Mouse (Mus musculus) midbrain, postnatal 0 days (tissue): ENCODE measurements around the gene Irf2bpl. TPM values are rescaled to one million over a fixed set of nuclear protein-coding genes. Genes with fewer than 3 reads are reported as not detected.
A peak's percentile ranks its signal among the peaks of the same experiment; 100 is the strongest.

Experiments
- ATAC-seq: fragments of 200-750 bp; cut with Nextera tagmentation; 2 replicates; pipeline ENCODE4 v1.8.0; 2017; ENCODE audit warnings: moderate number of reproducible peaks, mild to moderate bottlenecking, moderate TSS enrichment, moderate library complexity; ENCODE audit not compliant: low FRiP score
- DNase-seq: peaks from one replicate; pipeline ENCODE4 v3.0.0-alpha.2; 2015; ENCODE audit warnings: low spot score
- H3K27ac ChIP-seq: fragments of 300-500 bp; sonication (generic); 2 replicates; pipeline ENCODE4 v1.5.1; 2014; ENCODE audit warnings: low read depth, mild to moderate bottlenecking, low read length, mixed read lengths
- H3K27me3 ChIP-seq: fragments of 300-500 bp; sonication (generic); 2 replicates; pipeline ENCODE4 v1.6.1; 2014; ENCODE audit warnings: low read length, control low read depth, mixed read lengths; ENCODE audit not compliant: insufficient read depth
- H3K36me3 ChIP-seq: fragments of 300-500 bp; sonication (generic); 2 replicates; pipeline ENCODE4 v1.6.1; 2014; ENCODE audit warnings: low read length, control low read depth, mixed read lengths; ENCODE audit not compliant: insufficient read depth
- H3K4me1 ChIP-seq: fragments of 300-500 bp; sonication (generic); 2 replicates; pipeline ENCODE4 v1.6.1; 2014; ENCODE audit warnings: mild to moderate bottlenecking, control low read depth, antibody characterized with exemption, low read length, mixed read lengths; ENCODE audit not compliant: insufficient read depth
- H3K4me2 ChIP-seq: fragments of 300-500 bp; sonication (generic); 2 replicates; pipeline ENCODE4 v1.6.1; 2014; ENCODE audit warnings: low read depth, mild to moderate bottlenecking, low read length, mixed read lengths; ENCODE audit not compliant: poor library complexity, severe bottlenecking
- H3K4me3 ChIP-seq: fragments of 300-500 bp; sonication (generic); 2 replicates; pipeline ENCODE4 v1.5.1; 2014; ENCODE audit warnings: low read depth, mild to moderate bottlenecking, low read length, moderate library complexity
- H3K9ac ChIP-seq: fragments of 300-500 bp; sonication (generic); replicated peaks from 2 replicates; pipeline ENCODE4 v1.6.1; 2014; ENCODE audit warnings: mild to moderate bottlenecking, low read length, moderate library complexity, mixed read lengths; ENCODE audit not compliant: poor library complexity, severe bottlenecking
- H3K9me3 ChIP-seq: fragments of 300-500 bp; sonication (generic); 2 replicates; pipeline ENCODE4 v1.6.1; 2016; ENCODE audit warnings: low read length, control low read depth
- CTCF ChIP-seq: IDR thresholded peaks from 2 replicates; pipeline ENCODE4 v1.5.1; 2016; ENCODE audit warnings: antibody characterized with exemption, mild to moderate bottlenecking
- WGBS: fragments of 180-500 bp; shearing (Covaris S2); extraction: QIAGEN DNeasy Blood & Tissue Kit; methylation state at CpG from one replicate; pipeline ENCODE4 v1.1.7; 2014; 5-methylcytosine and 5-hydroxymethylcytosine counted together
- polyA plus RNA-seq: library from polyadenylated mRNA; unstranded; fragments of >200 nt; fragmentation: Nextera tagmentation; extraction: Ambion mirVana; gene quantifications from 2 replicates; pipeline ENCODE4 v1.2.1, GENCODE M21; 2015
- total RNA-seq: library from RNA; depleted of rRNA; stranded (reverse); fragments of >200 nt; gene quantifications from 2 replicates; pipeline ENCODE4 v1.2.3, GENCODE M21; 2014

Irf2bpl gene
- total and polyA plus RNA-seq, 2 experiments from 2014 or later, result 86.2 to 191 TPM

- Histone ChIP-seq H3K4me3 (no peak overlapping the region), H3K4me1 (peaks cover 25% of the 10 kb centered on the region; the same call in 1 of the 2 replicates), H3K36me3 (no peaks in the 10 kb centered on the region), H3K9ac (peak overlapping the region; percentile 14; the same call in 1 of the 2 replicates), H3K27me3 (no peaks in the 10 kb centered on the region), H3K27ac (peak overlapping the region; percentile 67; the same call in 1 of the 2 replicates), H3K9me3 (no peaks in the 10 kb centered on the region), H3K4me2 (peak overlapping the region; percentile 33)
- peak; percentile 59 for ATAC-seq
- DNase-seq, result peak; percentile 87
- TF ChIP-seq CTCF, result no peak
- WGBS, result 15% methylated on average over 11 of the region's 11 CpGs
Observed at GRCm38 (mm10) chr12:86855670-86856069, 28.9 kb downstream of the Irf2bpl start.

- Histone ChIP-seq H3K27me3 (no peaks in the 10 kb centered on the region), H3K9ac (no peak overlapping the region), H3K36me3 (no peaks in the 10 kb centered on the region), H3K27ac (no peak overlapping the region), H3K4me2 (no peak overlapping the region), H3K4me1 (peaks cover 15% of the 10 kb centered on the region; the same call in 1 of the 2 replicates), H3K4me3 (no peak overlapping the region), H3K9me3 (no peaks in the 10 kb centered on the region)
- WGBS, result 90% methylated on average over 1 of the region's 1 CpGs
- no peak for DNase-seq
- no peak for ATAC-seq
- TF ChIP-seq CTCF, result no peak
Observed at GRCm38 (mm10) chr12:86853516-86853915, 31.1 kb downstream of the Irf2bpl start.

DNA sequence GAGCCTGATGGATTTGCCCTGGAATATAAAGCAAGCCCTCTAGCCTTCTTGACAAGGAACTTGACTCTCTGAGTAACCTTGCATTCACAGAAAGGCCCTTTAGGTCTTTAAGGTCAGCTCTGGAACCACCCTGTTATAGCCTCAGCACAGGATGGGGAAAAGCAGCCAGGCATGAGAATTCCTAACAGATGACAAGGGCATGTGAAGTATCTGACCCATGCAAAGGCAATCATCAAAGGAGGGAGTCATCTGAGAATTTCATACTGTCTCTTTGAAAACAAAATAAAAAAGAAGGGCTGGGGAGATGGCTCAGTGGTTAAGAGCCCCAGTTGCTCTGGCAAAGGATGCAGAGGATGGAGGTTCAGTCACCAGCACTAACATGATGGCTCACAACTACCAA lies 33.3 kb downstream of the Irf2bpl start:
- no peak for TF ChIP-seq CTCF
- ATAC-seq, result no peak
- no peaks in the 10 kb centered on the region for H3K36me3 ChIP-seq
- H3K9ac ChIP-seq, result no peak overlapping the region
- H3K27me3 ChIP-seq, result no peaks in the 10 kb centered on the region
- H3K27ac ChIP-seq, result peak overlapping the region; percentile 89
- H3K4me1 ChIP-seq, result peaks cover 15% of the 10 kb centered on the region; the same call in 1 of the 2 replicates
- DNase-seq, result no peak
- no peak overlapping the region for H3K4me2 ChIP-seq
- H3K9me3 ChIP-seq, result no peaks in the 10 kb centered on the region
- H3K4me3 ChIP-seq, result no peak overlapping the region

DNA sequence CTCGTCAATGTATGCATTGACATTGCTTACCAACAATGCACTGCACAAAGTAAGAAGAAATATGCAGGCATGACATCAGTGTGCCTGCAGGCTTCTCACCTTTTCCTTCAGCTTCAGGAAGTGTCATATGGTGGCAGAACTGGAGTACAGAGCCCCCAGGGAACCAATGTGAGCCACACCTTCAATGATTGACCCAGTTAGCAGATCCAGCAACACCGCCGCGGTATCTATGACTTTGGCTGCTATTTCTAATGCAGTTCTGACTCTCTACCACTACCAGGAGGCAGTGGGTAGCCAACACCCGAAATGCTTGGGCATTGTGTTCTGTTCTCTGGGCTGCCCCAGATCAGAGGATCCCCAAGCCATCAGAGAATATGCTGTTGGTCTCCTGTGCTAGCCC lies 33.9 kb downstream of the Irf2bpl start:
- H3K9ac ChIP-seq, result 0 out of 2 replicates have a peak overlapping the region, but pooled peaks have one; percentile 19
- H3K27ac ChIP-seq, result peak overlapping the region; percentile 89
- WGBS, result 72% methylated on average over 5 of the region's 5 CpGs
- H3K36me3 ChIP-seq, result no peaks in the 10 kb centered on the region
- H3K9me3 ChIP-seq, result no peaks in the 10 kb centered on the region
- no peak overlapping the region; the same call in 1 of the 2 replicates for H3K4me2 ChIP-seq
- ATAC-seq, result peak; percentile 13; the same call in 1 of the 2 replicates
- no peaks in the 10 kb centered on the region for H3K27me3 ChIP-seq
- DNase-seq, result peak; percentile 69
- H3K4me3 ChIP-seq, result no peak overlapping the region
- peaks cover 12% of the 10 kb centered on the region; the same call in 1 of the 2 replicates for H3K4me1 ChIP-seq
- TF ChIP-seq CTCF, result peak; percentile 28

GRCm38 (mm10) chr12:86849945-86850626 lies 34.5 kb downstream of the Irf2bpl start:
- H3K9ac ChIP-seq, result peak overlapping the region; percentile 39
- no peaks in the 10 kb centered on the region for H3K27me3 ChIP-seq
- no peaks in the 10 kb centered on the region for H3K9me3 ChIP-seq
- ATAC-seq (peak; percentile 90), DNase-seq (peak; percentile 90)
- peaks cover 8% of the 10 kb centered on the region; the same call in 1 of the 2 replicates for H3K4me1 ChIP-seq
- no peak overlapping the region for H3K4me3 ChIP-seq
- no peak for TF ChIP-seq CTCF
- no peaks in the 10 kb centered on the region for H3K36me3 ChIP-seq
- peak overlapping the region; percentile 18 for H3K4me2 ChIP-seq
- H3K27ac ChIP-seq, result peak overlapping the region; percentile 89
- whole genome bisulfite sequencing, result 30% methylated on average over 10 of the region's 10 CpGs

DNA sequence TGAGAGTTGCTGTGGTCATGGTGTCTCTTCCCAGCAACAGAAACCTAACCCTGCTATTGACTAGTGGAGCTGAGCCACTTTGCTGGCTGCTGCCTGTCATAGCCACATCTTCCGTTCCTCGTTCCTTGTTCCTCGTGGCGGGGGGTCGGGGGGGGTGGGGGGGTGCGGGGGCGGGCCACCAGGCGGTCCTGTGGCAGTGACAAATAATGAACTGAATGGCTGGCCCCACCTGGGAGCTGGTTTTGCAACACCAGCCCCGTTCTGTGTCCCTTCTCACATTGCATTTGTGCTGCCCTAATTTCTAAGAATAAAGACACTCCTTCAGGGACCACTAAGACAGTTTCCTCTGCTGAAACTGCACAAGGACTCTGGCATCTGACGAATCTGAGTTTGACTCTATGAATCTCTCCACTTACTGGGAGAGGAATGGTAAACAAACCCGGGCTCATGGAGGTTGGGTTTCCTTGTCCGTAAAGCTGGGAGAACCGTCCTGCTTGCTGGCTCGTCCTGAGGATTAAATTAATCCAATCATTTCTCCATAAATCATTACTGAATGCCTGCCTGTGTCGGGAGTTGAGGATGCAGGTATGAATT lies 41.6 kb downstream of the Irf2bpl start:
- WGBS, result 19% methylated on average over 15 of the region's 15 CpGs
- ATAC-seq, result no peak
- H3K4me2 ChIP-seq, result no peak overlapping the region

More for the DNA sequence above, 41.6 kb downstream of the Irf2bpl start:
- 0 out of 2 replicates have a peak overlapping the region, but pooled peaks have one; percentile 13 for H3K9ac ChIP-seq
- no peaks in the 10 kb centered on the region for H3K4me1 ChIP-seq
- no peaks in the 10 kb centered on the region for H3K9me3 ChIP-seq
- H3K36me3 ChIP-seq, result no peaks in the 10 kb centered on the region
- TF ChIP-seq CTCF, result no peak
- H3K27ac ChIP-seq, result peak overlapping the region; percentile 55
- H3K27me3 ChIP-seq, result no peaks in the 10 kb centered on the region
- no peak for DNase-seq
- no peak overlapping the region for H3K4me3 ChIP-seq
